Mouse (Mus musculus): ENCODE measurements around the gene Olfr1288. TPM values are rescaled to one million over a fixed set of nuclear protein-coding genes. Genes with fewer than 3 reads are reported as not detected.

The Olfr1288 gene
- not detected in 3 replicates for total RNA-seq (2017)

DNA sequence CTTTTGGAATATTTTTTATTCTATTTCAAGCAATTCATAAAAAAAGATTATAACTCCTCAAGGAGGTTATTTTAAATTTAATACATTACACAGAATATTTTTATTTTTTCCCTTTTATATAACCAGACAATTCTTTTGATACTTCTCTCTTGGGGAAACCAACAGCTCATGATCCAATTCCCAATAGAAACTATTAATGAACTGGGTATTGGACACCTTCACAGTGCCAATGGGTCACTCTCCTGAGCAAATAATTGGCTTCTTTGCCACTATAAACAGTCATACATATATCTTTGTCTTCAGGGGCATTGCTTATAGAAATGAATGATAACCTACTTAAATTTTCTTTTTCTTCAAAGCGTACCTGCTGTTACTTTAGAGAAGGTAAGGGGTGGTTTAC is at the start of gene Olfr1288:
Gene Olfr1288, plus strand, starts transcription at position 301 of the 400 bp plus-strand sequence.
- ATAC-seq (replicated peaks; ENCODE audit: insufficient number of reproducible peaks, low FRiP score, low TSS enrichment, poor library complexity, severe bottlenecking), result no peak

DNA sequence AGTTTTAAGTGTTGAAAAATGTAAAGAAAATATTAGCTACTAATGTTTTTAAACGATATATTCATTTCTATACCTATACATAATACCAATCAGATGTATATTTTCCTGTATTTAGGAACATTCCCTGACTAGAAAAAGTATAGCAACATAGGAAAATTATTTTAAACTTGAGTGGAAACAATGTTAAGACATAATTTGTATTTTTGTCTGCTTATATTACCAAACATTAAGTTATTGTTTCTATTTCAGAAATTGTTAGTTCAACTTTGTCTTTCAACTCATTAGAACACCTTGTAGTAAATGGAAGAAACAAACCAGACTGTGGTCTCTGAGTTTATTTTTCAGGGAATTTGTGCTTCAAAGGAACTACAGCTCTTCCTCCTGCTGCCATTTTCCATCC is 25.1 kb upstream of the Olfr1288 start, which contains the start of gene Olfr1287:
Gene Olfr1287, plus strand, starts transcription at position 301 of the 400 bp plus-strand sequence.
- no peak for ATAC-seq (replicated peaks; ENCODE audit: insufficient number of reproducible peaks, low FRiP score, low TSS enrichment, poor library complexity, severe bottlenecking)

- ATAC-seq (replicated peaks; ENCODE audit: insufficient number of reproducible peaks, low FRiP score, low TSS enrichment, poor library complexity, severe bottlenecking), result no peak
These were observed 6.6 kb downstream of the Olfr1288 start, which contains the start of gene Olfr1289 for GRCm38 (mm10) chr2:111480519-111480918. Olfr1289 (plus strand) TSS chr2:111480819.

DNA sequence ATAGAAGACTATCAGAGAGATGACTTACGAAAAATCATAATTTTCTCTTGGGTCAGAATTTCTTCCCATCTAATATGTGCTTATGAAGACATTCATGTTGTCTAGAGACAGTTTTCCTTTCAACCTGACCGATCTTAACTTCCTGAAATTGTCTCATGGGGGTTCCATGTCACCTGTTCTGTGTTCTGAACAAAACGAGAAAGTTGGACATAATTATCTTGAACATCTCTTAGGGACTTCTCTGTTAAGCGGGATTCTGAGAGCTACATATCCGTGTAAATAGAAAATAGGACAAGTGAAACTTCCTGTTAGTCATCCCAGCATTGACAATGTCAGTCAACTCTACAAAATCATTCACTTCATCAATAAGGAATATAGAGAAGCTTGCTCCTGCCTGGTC is 19.8 kb downstream of the Olfr1288 start, which contains the start of gene Olfr1290:
Gene Olfr1290, minus strand, starts transcription at position 101 of the 400 bp plus-strand sequence.
- ATAC-seq (replicated peaks; ENCODE audit: insufficient number of reproducible peaks, low FRiP score, low TSS enrichment, poor library complexity, severe bottlenecking), result no peak

DNA sequence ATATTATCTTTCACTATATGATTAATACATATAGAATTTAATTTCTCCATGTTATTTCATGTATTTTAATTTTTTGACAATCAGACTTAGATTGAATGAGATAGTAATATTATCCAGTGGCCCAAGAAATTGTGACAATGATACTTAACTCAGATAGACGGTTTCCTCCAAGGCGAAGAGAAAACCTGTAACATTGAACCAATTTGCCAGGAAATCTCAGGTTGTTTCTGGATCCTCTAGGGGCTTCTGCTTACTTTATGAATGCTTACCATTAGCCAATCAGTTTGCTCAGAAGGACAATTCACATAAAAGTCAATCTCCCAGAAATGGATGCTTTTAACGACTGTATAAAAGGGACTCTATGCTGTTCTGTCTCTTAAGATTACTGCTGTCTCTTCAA is 23.0 kb downstream of the Olfr1288 start, which contains the start of gene Olfr1291-ps1:
Gene Olfr1291-ps1, plus strand, starts transcription at position 301 of the 400 bp plus-strand sequence.
- ATAC-seq (replicated peaks; ENCODE audit: insufficient number of reproducible peaks, low FRiP score, low TSS enrichment, poor library complexity, severe bottlenecking), result no peak

- ATAC-seq (replicated peaks; ENCODE audit: insufficient number of reproducible peaks, low FRiP score, low TSS enrichment, poor library complexity, severe bottlenecking), result no peak
These were observed 43.5 kb downstream of the Olfr1288 start for GRCm38 (mm10) chr2:111517451-111517850.

DNA sequence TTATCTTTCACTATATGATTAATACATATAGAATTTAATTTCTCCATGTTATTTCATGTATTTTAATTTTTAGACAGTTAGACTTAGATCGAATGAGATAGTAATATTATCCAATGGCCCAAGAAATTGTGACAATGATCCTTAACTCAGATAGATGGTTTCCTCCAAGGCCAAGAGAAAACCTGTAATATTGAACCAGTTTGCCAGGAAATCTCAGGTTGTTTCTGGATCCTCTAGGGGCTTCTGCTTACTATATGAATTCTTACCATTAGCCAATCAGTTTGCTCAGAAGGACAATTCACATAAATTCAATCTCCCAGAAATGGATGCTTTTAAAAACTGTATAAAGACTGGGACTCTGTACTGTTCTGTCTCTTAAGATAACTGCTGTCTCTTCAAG is 51.0 kb downstream of the Olfr1288 start, which contains the start of gene Olfr1293-ps:
Gene Olfr1293-ps, plus strand, starts transcription at position 301 of the 400 bp plus-strand sequence.
- no peak for ATAC-seq (replicated peaks; ENCODE audit: insufficient number of reproducible peaks, low FRiP score, low TSS enrichment, poor library complexity, severe bottlenecking)

Other genes starting within 250 kb of the Olfr1288 start
- not detected in 3 replicates for gene 4930430A15Rik, start 244.5 kb upstream of the Olfr1288 start, total RNA-seq (2017)
- not detected in 3 replicates for gene Olfr1275, start 238.8 kb upstream of the Olfr1288 start, total RNA-seq (2017)
- not detected in 3 replicates for gene Olfr1276, start 219.6 kb upstream of the Olfr1288 start, total RNA-seq (2017)
- not detected in 3 replicates for gene Olfr1277, start 200.0 kb upstream of the Olfr1288 start, total RNA-seq (2017)
- gene Olfr1278, start 184.0 kb upstream of the Olfr1288 start, total RNA-seq (2017), result not detected in 3 replicates
- not detected in 3 replicates for gene Olfr1279, start 173.5 kb upstream of the Olfr1288 start, total RNA-seq (2017)
- not detected in 3 replicates for gene Olfr1280, start 160.1 kb upstream of the Olfr1288 start, total RNA-seq (2017)
- not detected in 3 replicates for gene Olfr1281, start 147.6 kb upstream of the Olfr1288 start, total RNA-seq (2017)
- not detected in 3 replicates for gene Olfr1282, start 138.0 kb upstream of the Olfr1288 start, total RNA-seq (2017)
- gene Olfr1283, start 107.3 kb upstream of the Olfr1288 start, total RNA-seq (2017), result not detected in 3 replicates
- gene Olfr1284, start 98.6 kb upstream of the Olfr1288 start, total RNA-seq (2017), result not detected in 3 replicates
- gene Olfr1286, start 51.0 kb upstream of the Olfr1288 start, total RNA-seq (2017), result not detected in 3 replicates
- not detected in 3 replicates for gene Olfr1287, start 25.0 kb upstream of the Olfr1288 start, total RNA-seq (2017)
- not detected in 3 replicates for gene Olfr1289, start 6.7 kb downstream of the Olfr1288 start, total RNA-seq (2017)
- gene Olfr1290, start 19.7 kb downstream of the Olfr1288 start, total RNA-seq (2017), result not detected in 3 replicates
- not detected in 3 replicates for gene Olfr1291-ps1, start 23.1 kb downstream of the Olfr1288 start, total RNA-seq (2017)
- not detected in 3 replicates for gene Olfr1293-ps, start 51.1 kb downstream of the Olfr1288 start, total RNA-seq (2017)
- not detected in 3 replicates for gene Olfr1294, start 66.2 kb downstream of the Olfr1288 start, total RNA-seq (2017)
- not detected in 3 replicates for gene Olfr1295, start 95.6 kb downstream of the Olfr1288 start, total RNA-seq (2017)
- gene Olfr1297, start 152.4 kb downstream of the Olfr1288 start, total RNA-seq (2017), result 0.10 TPM in 1 of 3 replicates, not detected in the others
- gene Olfr1298, start 175.1 kb downstream of the Olfr1288 start, total RNA-seq (2017), result not detected in 3 replicates
- not detected in 3 replicates for gene Olfr1299, start 187.3 kb downstream of the Olfr1288 start, total RNA-seq (2017)